13 mouse cellular contexts compared by ENCODE assay signal in genomic region chr1:133694301-133694700, GRCm38 (mm10). TPM values are rescaled to one million over a fixed set of nuclear protein-coding genes. Genes with fewer than 3 reads are reported as not detected.
DNase-seq lines count a peak whose midpoint lies in the region; ATAC-seq and TF ChIP-seq lines count a peak whose summit lies in the region.
"Had no signal": no experiment of that assay in that cellular context is flagged by ENCODE, and none has a peak within 500 bp of the region (broad histone marks: within the 10 kb centered on the region; RNA-seq: fewer than 3 reads in every experiment).

No protein-coding gene starts in this region.

- ATAC-seq in heart, embryonic 14.5 days (ENCODE audit: insufficient number of reproducible peaks, insufficient read depth, low FRiP score, low read depth): no peak
- peak; percentile 56 for ATAC-seq in embryonic facial prominence, embryonic 14.5 days (ENCODE audit: low read depth)
- ATAC-seq in limb, embryonic 14.5 days (ENCODE audit: low FRiP score, low read depth): no peak
- ATAC-seq in midbrain, embryonic 16.5 days: no peak

- DNase-seq in heart, postnatal 14 days: no peak
- peak; percentile 76 for DNase-seq in embryonic facial prominence, embryonic 14.5 days (ENCODE audit: low spot score)
- DNase-seq in limb, embryonic 14.5 days (ENCODE audit: low spot score): no peak
- DNase-seq in left cerebral cortex, postnatal 25 days (ENCODE audit: low spot score in 2 of 2): no peak
- no peak for DNase-seq in c-Kit-positive CD71-positive TER-119-positive erythroid progenitor cells, embryonic 14.5 days (ENCODE audit: low spot score)
- DNase-seq: right cerebral cortex, postnatal 4 days had no signal

- no peaks in the 10 kb centered on the region for H3K27me3 ChIP-seq in heart, embryonic 14.5 days (ENCODE audit: control insufficient read depth, insufficient read depth, low read length)
- H3K27me3 ChIP-seq in ES-Bruce4 (ENCODE audit: control insufficient read depth, insufficient read depth, low read length, poor library complexity, severe bottlenecking): no peaks in the 10 kb centered on the region
- no peaks in the 10 kb centered on the region for H3K27me3 ChIP-seq in embryonic facial prominence, embryonic 14.5 days (replicated peaks; ENCODE audit: control insufficient read depth, insufficient read depth, low read length)
- no peaks in the 10 kb centered on the region for H3K27me3 ChIP-seq in limb, embryonic 14.5 days (ENCODE audit: control insufficient read depth, insufficient read depth, low read length)
- H3K27me3 ChIP-seq in midbrain, embryonic 16.5 days (ENCODE audit: control insufficient read depth, insufficient read depth, low read depth, low read length): no peaks in the 10 kb centered on the region
- H3K27me3 ChIP-seq: hindbrain, embryonic 15.5 days had no signal

- no peaks in the 10 kb centered on the region for H3K36me3 ChIP-seq in heart, embryonic 14.5 days (ENCODE audit: control insufficient read depth, insufficient read depth, low read length)
- H3K36me3 ChIP-seq in ES-Bruce4 (ENCODE audit: control insufficient read depth, insufficient read depth, low read length, poor library complexity, severe bottlenecking): no peaks in the 10 kb centered on the region
- H3K36me3 ChIP-seq in embryonic facial prominence, embryonic 14.5 days (ENCODE audit: control insufficient read depth, insufficient read depth, low read length): no peaks in the 10 kb centered on the region
- no peaks in the 10 kb centered on the region for H3K36me3 ChIP-seq in limb, embryonic 14.5 days (ENCODE audit: control insufficient read depth, insufficient read depth, low read length)
- no peaks in the 10 kb centered on the region for H3K36me3 ChIP-seq in midbrain, embryonic 16.5 days (ENCODE audit: control insufficient read depth, insufficient read depth, low read length)
- H3K36me3 ChIP-seq: hindbrain, embryonic 15.5 days had no signal

- no peak for TF ChIP-seq CTCF in ES-Bruce4 (IDR thresholded peaks at IDR 0.05; ENCODE audit: low read depth, low read length)

- H3K4me1 ChIP-seq in heart, embryonic 14.5 days (ENCODE audit: control insufficient read depth in 2 of 2, insufficient read depth in 2 of 2, low read length in 2 of 2): peaks cover 33 to 39% of the 10 kb centered on the region in 2 experiments
- H3K4me1 ChIP-seq in ES-Bruce4 (ENCODE audit: control insufficient read depth, insufficient read depth, low read length): peaks cover 15% of the 10 kb centered on the region
- H3K4me1 ChIP-seq in embryonic facial prominence, embryonic 14.5 days (ENCODE audit: control insufficient read depth, insufficient read depth, low read length): peaks cover 22% of the 10 kb centered on the region
- H3K4me1 ChIP-seq in limb, embryonic 14.5 days (ENCODE audit: control insufficient read depth, insufficient read depth, low read length): peaks cover 34% of the 10 kb centered on the region
- H3K4me1 ChIP-seq in midbrain, embryonic 16.5 days (ENCODE audit: control insufficient read depth, insufficient read depth, low read length): 0 out of 2 replicates have a peak, but pooled peaks cover 6% of the 10 kb centered on the region

- H3K9me3 ChIP-seq in heart, embryonic 14.5 days (ENCODE audit: control insufficient read depth, low read length): no peaks in the 10 kb centered on the region
- H3K9me3 ChIP-seq in ES-Bruce4 (replicated peaks; ENCODE audit: control insufficient read depth, insufficient read depth, low read length, poor library complexity, severe bottlenecking): no peaks in the 10 kb centered on the region
- no peaks in the 10 kb centered on the region for H3K9me3 ChIP-seq in embryonic facial prominence, embryonic 14.5 days (ENCODE audit: control insufficient read depth, low read length)
- H3K9me3 ChIP-seq in limb, embryonic 14.5 days (ENCODE audit: control insufficient read depth, low read length): no peaks in the 10 kb centered on the region
- no peaks in the 10 kb centered on the region for H3K9me3 ChIP-seq in midbrain, embryonic 16.5 days (replicated peaks; ENCODE audit: control insufficient read depth, low read length, poor library complexity, severe bottlenecking)
- H3K9me3 ChIP-seq: G1E; hindbrain, embryonic 15.5 days had no signal

- WGBS in heart, embryonic 14.5 days: 5% methylated on average over 1 of the region's 1 CpGs
- 7% methylated on average over 1 of the region's 1 CpGs for WGBS in embryonic facial prominence, embryonic 14.5 days
- WGBS in limb, embryonic 14.5 days: 23% methylated on average over 1 of the region's 1 CpGs
- whole genome bisulfite sequencing in midbrain, embryonic 16.5 days: 8% methylated on average over 1 of the region's 1 CpGs

- H3K4me2 ChIP-seq in heart, embryonic 14.5 days (ENCODE audit: low read length): no peak overlapping the region
- H3K4me2 ChIP-seq in embryonic facial prominence, embryonic 14.5 days (ENCODE audit: low read depth, low read length): no peak overlapping the region
- H3K4me2 ChIP-seq in limb, embryonic 14.5 days (replicated peaks; ENCODE audit: low read depth, low read length, severe bottlenecking): no peak overlapping the region
- H3K4me2 ChIP-seq in midbrain, embryonic 16.5 days (ENCODE audit: low read length): no peak overlapping the region
- H3K4me2 ChIP-seq: hindbrain, embryonic 15.5 days had no signal

- H3K9ac ChIP-seq in heart, embryonic 14.5 days (ENCODE audit: low read length): peak overlapping the region; percentile 34
- peak overlapping the region; percentile 68 for H3K9ac ChIP-seq in ES-Bruce4 (ENCODE audit: low read depth, poor library complexity, severe bottlenecking)
- no peak overlapping the region for H3K9ac ChIP-seq in embryonic facial prominence, embryonic 14.5 days (ENCODE audit: low read depth, low read length)
- H3K9ac ChIP-seq in limb, embryonic 14.5 days (ENCODE audit: low read depth, low read length, severe bottlenecking): no peak overlapping the region
- H3K9ac ChIP-seq in midbrain, embryonic 16.5 days (ENCODE audit: low read depth, low read length): no peak overlapping the region
- H3K9ac ChIP-seq: hindbrain, embryonic 15.5 days; liver, embryonic 14.5 days had no signal

- no peak overlapping the region for H3K4me3 ChIP-seq in heart, embryonic 14.5 days (ENCODE audit: control insufficient read depth in 1 of 2, insufficient read depth in 1 of 2, low read depth in 1 of 2, low read length in 2 of 2)
- H3K4me3 ChIP-seq in ES-Bruce4 (ENCODE audit: low read depth, low read length): no peak overlapping the region
- no peak overlapping the region for H3K4me3 ChIP-seq in embryonic facial prominence, embryonic 14.5 days (ENCODE audit: low read depth, low read length)
- no peak overlapping the region for H3K4me3 ChIP-seq in limb, embryonic 14.5 days (replicated peaks; ENCODE audit: low read length)
- no peak overlapping the region for H3K4me3 ChIP-seq in midbrain, embryonic 16.5 days (ENCODE audit: low read depth, low read length)
- H3K4me3 ChIP-seq: erythroblast, embryonic 14.5 days; hindbrain, embryonic 15.5 days had no signal

- intact Hi-C loops in heart, postnatal 14 days (cut with DNase I): no loop called here
- intact Hi-C loops in left cerebral cortex, postnatal 25 days (cut with DNase I): no loop called here

- peak; percentile 89; the same call in 1 of the 2 replicates for TF ChIP-seq EP300 in ES-Bruce4 (IDR thresholded peaks at IDR 0.05; ENCODE audit: insufficient read depth, low read depth, low read length)

- H3K27ac ChIP-seq in heart, embryonic 14.5 days (replicated peaks in 1 of 2; ENCODE audit: control insufficient read depth in 1 of 2, insufficient read depth in 1 of 2, low read depth in 2 of 2, low read length in 2 of 2): peak overlapping the region; percentile 53 to 91
- peak overlapping the region; percentile 97 for H3K27ac ChIP-seq in ES-Bruce4 (ENCODE audit: insufficient read depth, low read length)
- peak overlapping the region; percentile 80 for H3K27ac ChIP-seq in embryonic facial prominence, embryonic 14.5 days (replicated peaks; ENCODE audit: low read depth, low read length)
- H3K27ac ChIP-seq in limb, embryonic 14.5 days (replicated peaks; ENCODE audit: low read depth, low read length): peak overlapping the region; percentile 50; the same call in 1 of the 2 replicates
- H3K27ac ChIP-seq in midbrain, embryonic 16.5 days (ENCODE audit: low read length): no peak overlapping the region
- H3K27ac ChIP-seq: hindbrain, embryonic 15.5 days; liver, embryonic 14.5 days had no signal

- no peak for TF ChIP-seq POLR2A in ES-Bruce4 (IDR thresholded peaks at IDR 0.05; ENCODE audit: insufficient read depth, low read length)
- no peak for TF ChIP-seq POLR2A in limb, embryonic 14.5 days (IDR thresholded peaks at IDR 0.05; ENCODE audit: borderline replicate concordance, extremely low read depth, insufficient read depth, insufficient read length)

RNA-seq across cellular contexts. Expression of gene Lax1, which starts 4.4 kb away (rescaled TPM):
- polyA plus RNA-seq in heart, embryonic 14.5 days (2014; fragmentation: Nextera tagmentation; extraction: Ambion mirVana): 0.44 and 0.45 TPM in 2 replicates
- total RNA-seq in heart, postnatal 14 days (2021): under 1 TPM; 0.19 to 0.51 TPM
- polyA plus RNA-seq in ES-Bruce4 (2011; ENCODE audit: insufficient read depth, insufficient read length, low read depth, missing spikeins): 1.4 and 1.5 TPM in 2 replicates
- polyA plus RNA-seq in embryonic facial prominence, embryonic 14.5 days (2014; fragmentation: Nextera tagmentation; extraction: Ambion mirVana): 0.11 and 0.80 TPM in 2 replicates
- 1.3 and 1.7 TPM in 2 replicates for polyA plus RNA-seq in limb, embryonic 14.5 days (2012; rRNA removed)
- 0.18 and 0.58 TPM in 2 replicates for polyA plus RNA-seq in limb, embryonic 14.5 days (2014; fragmentation: Nextera tagmentation; extraction: Ambion mirVana)
- total RNA-seq in left cerebral cortex, postnatal 25 days (2021): under 1 TPM; 0.16 to 0.41 TPM
- 0.08 TPM in 1 of 2 replicates, not detected in the other for polyA plus RNA-seq in midbrain, embryonic 16.5 days (2015; fragmentation: Nextera tagmentation; extraction: Ambion mirVana)
- polyA plus RNA-seq: G1E had no signal

RNA-seq across cellular contexts. Expression of gene Gm38394, which starts 33.2 kb away (rescaled TPM):
- 6.9 and 8.0 TPM in 2 replicates for polyA plus RNA-seq in heart, embryonic 14.5 days (2014; fragmentation: Nextera tagmentation; extraction: Ambion mirVana)
- total RNA-seq in heart, postnatal 14 days (2021): 10 to 100 TPM; 28.3 to 29.5 TPM
- polyA plus RNA-seq in ES-Bruce4 (2011; ENCODE audit: insufficient read depth, insufficient read length, low read depth, missing spikeins): 79.1 and 81.1 TPM in 2 replicates
- 11.0 and 11.5 TPM in 2 replicates for polyA plus RNA-seq in embryonic facial prominence, embryonic 14.5 days (2014; fragmentation: Nextera tagmentation; extraction: Ambion mirVana)
- polyA plus RNA-seq in limb, embryonic 14.5 days (2012; rRNA removed): 10.0 and 12.2 TPM in 2 replicates
- polyA plus RNA-seq in limb, embryonic 14.5 days (2014; fragmentation: Nextera tagmentation; extraction: Ambion mirVana): 11.4 and 14.1 TPM in 2 replicates
- total RNA-seq in left cerebral cortex, postnatal 25 days (2021): 10 to 100 TPM; 21.6 to 32.3 TPM
- 2.3 and 3.1 TPM in 2 replicates for polyA plus RNA-seq in midbrain, embryonic 16.5 days (2015; fragmentation: Nextera tagmentation; extraction: Ambion mirVana)

RNA-seq across cellular contexts. Expression of gene Zbed6, which starts 33.6 kb away (rescaled TPM):
- polyA plus RNA-seq in heart, embryonic 14.5 days (2014; fragmentation: Nextera tagmentation; extraction: Ambion mirVana): not detected in 2 replicates
- 1 to 10 TPM; 3.4 to 5.8 TPM for total RNA-seq in heart, postnatal 14 days (2021)
- 36.9 and 38.4 TPM in 2 replicates for polyA plus RNA-seq in ES-Bruce4 (2011; ENCODE audit: insufficient read depth, insufficient read length, low read depth, missing spikeins)
- not detected in 2 replicates for polyA plus RNA-seq in embryonic facial prominence, embryonic 14.5 days (2014; fragmentation: Nextera tagmentation; extraction: Ambion mirVana)
- 8.4 and 11.4 TPM in 2 replicates for polyA plus RNA-seq in limb, embryonic 14.5 days (2012; rRNA removed)
- not detected in 2 replicates for polyA plus RNA-seq in limb, embryonic 14.5 days (2014; fragmentation: Nextera tagmentation; extraction: Ambion mirVana)
- total RNA-seq in left cerebral cortex, postnatal 25 days (2021): 1 to 10 TPM; 4.8 to 9.0 TPM
- not detected in 2 replicates for polyA plus RNA-seq in midbrain, embryonic 16.5 days (2015; fragmentation: Nextera tagmentation; extraction: Ambion mirVana)
- polyA plus RNA-seq: erythroblast, embryonic 14.5 days; G1E; hindbrain, embryonic 15.5 days had no signal

Comparison
In these comparisons a context has a peak if more than half of its experiments do, and no peak if none do; other contexts are left out.
1. H3K9ac ChIP-seq: peak in heart, embryonic 14.5 days (single experiment) and ES-Bruce4 (single experiment); none in embryonic facial prominence, embryonic 14.5 days (single experiment), limb, embryonic 14.5 days (single experiment) and midbrain, embryonic 16.5 days (single experiment).